Mouse (Mus musculus): Measurements from ENCODE around the gene Ikzf3. TPM values are rescaled to one million over a fixed set of nuclear protein-coding genes. Genes with fewer than 3 reads are reported as not detected.

The Ikzf3 gene
- polyA plus RNA-seq, 1 experiment from 2014 or later, result 0.07 TPM

GRCm38 (mm10) chr11:98445679-98446078, 100.2 kb downstream of the Ikzf3 start:
- no peak overlapping the region for H3K4me3 ChIP-seq
- no peak overlapping the region for H3K27ac ChIP-seq
- WGBS, result 67% methylated on average over 4 of the region's 4 CpGs
- no peaks in the 10 kb centered on the region for H3K36me3 ChIP-seq (replicated peaks)
- no peak for DNase-seq (ENCODE audit: extremely low spot score, low spot score)
- peaks cover 34% of the 10 kb centered on the region for H3K4me1 ChIP-seq
- H3K9me3 ChIP-seq, result no peaks in the 10 kb centered on the region
- H3K27me3 ChIP-seq (ENCODE audit: poor library complexity, severe bottlenecking), result peaks cover 65% of the 10 kb centered on the region

GRCm38 (mm10) chr11:98445238-98445637, 100.6 kb downstream of the Ikzf3 start:
- Histone ChIP-seq H3K36me3 (replicated peaks) (no peaks in the 10 kb centered on the region), H3K4me1 (peaks cover 34% of the 10 kb centered on the region), H3K27ac (no peak overlapping the region), H3K9me3 (no peaks in the 10 kb centered on the region), H3K4me3 (no peak overlapping the region), H3K27me3 (ENCODE audit: poor library complexity, severe bottlenecking) (peaks cover 62% of the 10 kb centered on the region)
- no peak for DNase-seq (ENCODE audit: extremely low spot score, low spot score)
- WGBS, result 60% methylated on average over 1 of the region's 1 CpGs

GRCm38 (mm10) chr11:98443688-98444087, 102.1 kb downstream of the Ikzf3 start:
- H3K27me3 ChIP-seq (ENCODE audit: poor library complexity, severe bottlenecking), result peaks cover 47% of the 10 kb centered on the region
- DNase-seq (ENCODE audit: extremely low spot score, low spot score), result no peak
- H3K4me1 ChIP-seq, result peaks cover 34% of the 10 kb centered on the region
- no peak overlapping the region for H3K27ac ChIP-seq
- 93% methylated on average over 1 of the region's 1 CpGs for WGBS
- no peaks in the 10 kb centered on the region for H3K36me3 ChIP-seq (replicated peaks)
- H3K4me3 ChIP-seq, result no peak overlapping the region
- no peaks in the 10 kb centered on the region for H3K9me3 ChIP-seq

GRCm38 (mm10) chr11:98438331-98439158, 107.3 kb downstream of the Ikzf3 start, which contains the start of gene Mien1:
Gene Mien1, minus strand, starts transcription at chr11:98438991.
- no peaks in the 10 kb centered on the region for H3K27me3 ChIP-seq (ENCODE audit: poor library complexity, severe bottlenecking)
- peaks cover 11% of the 10 kb centered on the region for H3K4me1 ChIP-seq
- H3K4me3 ChIP-seq, result peak within 1 kb of the TSS; percentile 87
- H3K27ac ChIP-seq, result peak within 1 kb of the TSS; percentile 84
- peak; percentile 98 for DNase-seq (ENCODE audit: extremely low spot score, low spot score)
- peaks cover 40% of the 10 kb centered on the region for H3K36me3 ChIP-seq (replicated peaks)
- H3K9me3 ChIP-seq, result no peaks in the 10 kb centered on the region
- 3% methylated on average over 43 of the region's 43 CpGs for WGBS

GRCm38 (mm10) chr11:98437441-98437840, 108.4 kb downstream of the Ikzf3 start:
- WGBS, result 92% methylated on average over 6 of the region's 6 CpGs
- Histone ChIP-seq H3K4me1 (peaks cover 11% of the 10 kb centered on the region), H3K9me3 (no peaks in the 10 kb centered on the region), H3K36me3 (replicated peaks) (peaks cover 51% of the 10 kb centered on the region), H3K4me3 (peak overlapping the region; percentile 87), H3K27ac (no peak overlapping the region), H3K27me3 (ENCODE audit: poor library complexity, severe bottlenecking) (no peaks in the 10 kb centered on the region)
- DNase-seq (ENCODE audit: extremely low spot score, low spot score), result no peak

GRCm38 (mm10) chr11:98435723-98436122, 110.1 kb downstream of the Ikzf3 start:
- peaks cover 11% of the 10 kb centered on the region for H3K4me1 ChIP-seq
- no peaks in the 10 kb centered on the region for H3K27me3 ChIP-seq (ENCODE audit: poor library complexity, severe bottlenecking)
- H3K9me3 ChIP-seq, result no peaks in the 10 kb centered on the region
- H3K4me3 ChIP-seq, result no peak overlapping the region
- H3K36me3 ChIP-seq (replicated peaks), result peaks cover 67% of the 10 kb centered on the region
- DNase-seq (ENCODE audit: extremely low spot score, low spot score), result no peak
- H3K27ac ChIP-seq, result no peak overlapping the region
- WGBS, result 91% methylated on average over 9 of the region's 9 CpGs

GRCm38 (mm10) chr11:98431743-98432502, 113.9 kb downstream of the Ikzf3 start:
- WGBS, result 84% methylated on average over 9 of the region's 9 CpGs
- H3K36me3 ChIP-seq (replicated peaks), result peaks cover 94% of the 10 kb centered on the region

GRCm38 (mm10) chr11:98428436-98428835, 117.4 kb downstream of the Ikzf3 start:
- Histone ChIP-seq H3K9me3 (no peaks in the 10 kb centered on the region), H3K4me1 (no peaks in the 10 kb centered on the region), H3K27me3 (ENCODE audit: poor library complexity, severe bottlenecking) (no peaks in the 10 kb centered on the region), H3K36me3 (replicated peaks) (peaks cover 83% of the 10 kb centered on the region), H3K27ac (no peak overlapping the region), H3K4me3 (no peak overlapping the region)
- 89% methylated on average over 5 of the region's 5 CpGs for WGBS
- DNase-seq (ENCODE audit: extremely low spot score, low spot score), result no peak

More at GRCm38 (mm10) chr11:98431743-98432502, 113.9 kb downstream of the Ikzf3 start:
- Histone ChIP-seq H3K27ac (no peak overlapping the region), H3K4me3 (no peak overlapping the region), H3K4me1 (no peaks in the 10 kb centered on the region), H3K27me3 (ENCODE audit: poor library complexity, severe bottlenecking) (no peaks in the 10 kb centered on the region), H3K9me3 (no peaks in the 10 kb centered on the region)
- no peak for DNase-seq (ENCODE audit: extremely low spot score, low spot score)

- Histone ChIP-seq H3K9me3 (no peaks in the 10 kb centered on the region), H3K27me3 (ENCODE audit: poor library complexity, severe bottlenecking) (no peaks in the 10 kb centered on the region), H3K4me1 (no peaks in the 10 kb centered on the region), H3K4me3 (no peak overlapping the region), H3K36me3 (replicated peaks) (peaks cover 84% of the 10 kb centered on the region), H3K27ac (no peak overlapping the region)
- WGBS, result 91% methylated on average over 7 of the region's 7 CpGs
- no peak for DNase-seq (ENCODE audit: extremely low spot score, low spot score)
Observed at GRCm38 (mm10) chr11:98426592-98426991, 119.2 kb downstream of the Ikzf3 start.

GRCm38 (mm10) chr11:98418939-98419547, 126.8 kb downstream of the Ikzf3 start:
- Histone ChIP-seq H3K36me3 (replicated peaks) (peaks cover 34% of the 10 kb centered on the region), H3K9me3 (no peaks in the 10 kb centered on the region), H3K27ac (no peak overlapping the region), H3K4me1 (peaks cover 12% of the 10 kb centered on the region), H3K4me3 (no peak overlapping the region), H3K27me3 (ENCODE audit: poor library complexity, severe bottlenecking) (peaks cover 9% of the 10 kb centered on the region)
- 82% methylated on average over 10 of the region's 10 CpGs for WGBS
- no peak for DNase-seq (ENCODE audit: extremely low spot score, low spot score)

- Histone ChIP-seq H3K36me3 (replicated peaks) (peaks cover 28% of the 10 kb centered on the region), H3K27ac (no peak overlapping the region), H3K27me3 (ENCODE audit: poor library complexity, severe bottlenecking) (peaks cover 16% of the 10 kb centered on the region), H3K4me1 (peaks cover 19% of the 10 kb centered on the region), H3K9me3 (no peaks in the 10 kb centered on the region), H3K4me3 (no peak overlapping the region)
- no peak for DNase-seq (ENCODE audit: extremely low spot score, low spot score)
- 80% methylated on average over 6 of the region's 6 CpGs for WGBS
Observed at GRCm38 (mm10) chr11:98418273-98418672, 127.6 kb downstream of the Ikzf3 start.

GRCm38 (mm10) chr11:98417074-98417473, 128.8 kb downstream of the Ikzf3 start:
- no peak for DNase-seq (ENCODE audit: extremely low spot score, low spot score)
- Histone ChIP-seq H3K36me3 (replicated peaks) (peaks cover 16% of the 10 kb centered on the region), H3K4me1 (peaks cover 30% of the 10 kb centered on the region), H3K9me3 (no peaks in the 10 kb centered on the region), H3K4me3 (no peak overlapping the region), H3K27ac (no peak overlapping the region), H3K27me3 (ENCODE audit: poor library complexity, severe bottlenecking) (peaks cover 28% of the 10 kb centered on the region)
- WGBS, result 81% methylated on average over 1 of the region's 1 CpGs
